10 mouse cellular contexts compared by ENCODE assay signal in the genomic region with DNA sequence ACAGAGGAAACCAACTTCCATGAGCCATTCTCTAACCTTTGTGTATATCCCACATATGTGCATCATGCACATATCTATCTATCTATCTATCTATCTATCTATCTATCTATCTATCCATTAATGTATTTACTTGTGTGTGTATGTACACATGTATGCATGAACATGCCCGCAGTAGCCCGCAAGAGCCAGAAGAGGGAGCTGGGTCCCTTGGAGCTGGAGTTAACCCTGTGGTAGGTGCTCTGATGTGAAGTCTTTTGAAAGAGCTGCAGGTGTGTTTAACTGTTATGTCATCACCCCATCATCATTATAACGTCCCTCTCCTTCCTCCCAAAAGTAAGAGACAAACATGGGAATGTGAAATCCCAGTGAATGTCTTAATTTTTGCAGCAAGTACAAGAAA.
DNase-seq lines count a peak whose midpoint lies in the region; ATAC-seq and TF ChIP-seq lines count a peak whose summit lies in the region.
"Had no signal": no experiment of that assay in that cellular context is flagged by ENCODE, and none has a peak within 500 bp of the region (broad histone marks: within the 10 kb centered on the region; RNA-seq: fewer than 3 reads in every experiment).

No protein-coding gene starts in this region.

- no peak for DNase-seq in forebrain, postnatal 0 days
- no peak for DNase-seq in liver, embryonic 14.5 days (ENCODE audit: low read depth in 3 of 3, low spot score in 3 of 3)
- peak; percentile 23 for DNase-seq in kidney, postnatal 10 days
- DNase-seq in forebrain, embryonic 14.5 days (ENCODE audit: low spot score): no peak
- DNase-seq: liver, embryonic 13.5 days had no signal

- no peak overlapping the region for H3K9ac ChIP-seq in forebrain, postnatal 0 days
- H3K9ac ChIP-seq in forebrain, embryonic 12.5 days: no peak overlapping the region
- H3K9ac ChIP-seq in liver, embryonic 14.5 days (replicated peaks): no peak overlapping the region
- H3K9ac ChIP-seq in liver, embryonic 12.5 days: no peak overlapping the region
- H3K9ac ChIP-seq in forebrain, embryonic 14.5 days (ENCODE audit: low read length): no peak overlapping the region
- H3K9ac ChIP-seq: liver, embryonic 13.5 days had no signal

- H3K4me3 ChIP-seq in forebrain, postnatal 0 days (ENCODE audit: low read depth, low read length): no peak overlapping the region
- no peak overlapping the region for H3K4me3 ChIP-seq in forebrain, embryonic 12.5 days (replicated peaks)
- no peak overlapping the region for H3K4me3 ChIP-seq in liver, embryonic 14.5 days (ENCODE audit: insufficient read depth in 1 of 2, low read depth in 2 of 2, low read length in 2 of 2)
- no peak overlapping the region for H3K4me3 ChIP-seq in liver, embryonic 12.5 days
- no peak overlapping the region for H3K4me3 ChIP-seq in E14TG2a.4 (replicated peaks; ENCODE audit: low read length)
- H3K4me3 ChIP-seq in forebrain, embryonic 14.5 days (ENCODE audit: low read depth, low read length): no peak overlapping the region
- H3K4me3 ChIP-seq: liver, embryonic 13.5 days had no signal

- no peaks in the 10 kb centered on the region for H3K4me1 ChIP-seq in forebrain, postnatal 0 days (ENCODE audit: insufficient read depth)
- no peaks in the 10 kb centered on the region for H3K4me1 ChIP-seq in forebrain, embryonic 12.5 days
- no peaks in the 10 kb centered on the region for H3K4me1 ChIP-seq in liver, embryonic 14.5 days (replicated peaks; ENCODE audit: control insufficient read depth in 2 of 2, insufficient read depth in 2 of 2, low read length in 1 of 2)
- no peaks in the 10 kb centered on the region for H3K4me1 ChIP-seq in liver, embryonic 12.5 days
- H3K4me1 ChIP-seq in E14TG2a.4 (replicated peaks; ENCODE audit: low read depth, low read length): no peaks in the 10 kb centered on the region
- no peaks in the 10 kb centered on the region for H3K4me1 ChIP-seq in forebrain, embryonic 14.5 days (ENCODE audit: control insufficient read depth, insufficient read depth, low read length)
- H3K4me1 ChIP-seq: liver, embryonic 13.5 days had no signal

- H3K36me3 ChIP-seq in forebrain, postnatal 0 days (ENCODE audit: insufficient read depth): no peaks in the 10 kb centered on the region
- no peaks in the 10 kb centered on the region for H3K36me3 ChIP-seq in forebrain, embryonic 12.5 days (replicated peaks)
- H3K36me3 ChIP-seq in liver, embryonic 14.5 days (replicated peaks; ENCODE audit: control insufficient read depth, insufficient read depth, low read depth): no peaks in the 10 kb centered on the region
- H3K36me3 ChIP-seq in liver, embryonic 12.5 days: no peaks in the 10 kb centered on the region
- no peaks in the 10 kb centered on the region for H3K36me3 ChIP-seq in E14TG2a.4 (ENCODE audit: insufficient read depth, low read length)
- no peaks in the 10 kb centered on the region for H3K36me3 ChIP-seq in forebrain, embryonic 14.5 days (ENCODE audit: control insufficient read depth, insufficient read depth, low read length)
- H3K36me3 ChIP-seq: liver, embryonic 13.5 days had no signal

- no peaks in the 10 kb centered on the region for H3K27me3 ChIP-seq in forebrain, postnatal 0 days (ENCODE audit: insufficient read depth, low read length)
- no peaks in the 10 kb centered on the region for H3K27me3 ChIP-seq in forebrain, embryonic 12.5 days
- H3K27me3 ChIP-seq in liver, embryonic 14.5 days (ENCODE audit: control insufficient read depth, insufficient read depth, low read length): no peaks in the 10 kb centered on the region; the same call in 1 of the 2 replicates
- H3K27me3 ChIP-seq in liver, embryonic 12.5 days (replicated peaks): peaks cover 39% of the 10 kb centered on the region
- H3K27me3 ChIP-seq in E14TG2a.4 (ENCODE audit: insufficient read depth, low read length): no peaks in the 10 kb centered on the region
- no peaks in the 10 kb centered on the region for H3K27me3 ChIP-seq in forebrain, embryonic 14.5 days (replicated peaks; ENCODE audit: control insufficient read depth, insufficient read depth, low read length)

- no peak overlapping the region for H3K27ac ChIP-seq in forebrain, postnatal 0 days (ENCODE audit: low read depth, low read length)
- no peak overlapping the region for H3K27ac ChIP-seq in forebrain, embryonic 12.5 days
- no peak overlapping the region for H3K27ac ChIP-seq in liver, embryonic 14.5 days
- no peak overlapping the region for H3K27ac ChIP-seq in liver, embryonic 12.5 days
- no peak overlapping the region for H3K27ac ChIP-seq in forebrain, embryonic 14.5 days (ENCODE audit: low read depth, low read length)
- H3K27ac ChIP-seq: liver, embryonic 13.5 days had no signal

- no peak for ATAC-seq in forebrain, postnatal 0 days
- ATAC-seq in forebrain, embryonic 12.5 days (ENCODE audit: low FRiP score): no peak
- no peak for ATAC-seq in liver, embryonic 14.5 days (ENCODE audit: insufficient read depth)
- ATAC-seq in liver, embryonic 12.5 days: no peak
- no peak for ATAC-seq in forebrain, embryonic 14.5 days
- ATAC-seq in inflammation-experienced regulatory T-cells, adult 6 months: no peak
- ATAC-seq: hindbrain, embryonic 16.5 days had no signal

- TF ChIP-seq EP300 in liver, embryonic 14.5 days (IDR thresholded peaks at IDR 0.05; ENCODE audit: low read depth): no peak

- no peak overlapping the region for H3K4me2 ChIP-seq in forebrain, postnatal 0 days (ENCODE audit: low read depth)
- H3K4me2 ChIP-seq in forebrain, embryonic 12.5 days: no peak overlapping the region
- no peak overlapping the region for H3K4me2 ChIP-seq in liver, embryonic 14.5 days (ENCODE audit: low read depth)
- H3K4me2 ChIP-seq in liver, embryonic 12.5 days: no peak overlapping the region
- H3K4me2 ChIP-seq in forebrain, embryonic 14.5 days (ENCODE audit: low read length): no peak overlapping the region
- H3K4me2 ChIP-seq: liver, embryonic 13.5 days had no signal

- 83% methylated on average over 3 of the region's 3 CpGs for WGBS in forebrain, postnatal 0 days
- 87% methylated on average over 3 of the region's 3 CpGs for WGBS in forebrain, embryonic 12.5 days
- WGBS in liver, embryonic 14.5 days (ENCODE audit: insufficient replicate concordance): 59% methylated on average over 3 of the region's 3 CpGs
- 69% methylated on average over 3 of the region's 3 CpGs for WGBS in liver, embryonic 12.5 days (ENCODE audit: insufficient replicate concordance)
- WGBS in forebrain, embryonic 14.5 days: 88% methylated on average over 3 of the region's 3 CpGs

- TF ChIP-seq CTCF in forebrain, postnatal 0 days (IDR thresholded peaks at IDR 0.05; ENCODE audit: low read depth): peak; percentile 49
- TF ChIP-seq CTCF in liver, embryonic 14.5 days (IDR thresholded peaks at IDR 0.05; ENCODE audit: low read depth): peak; percentile 54
- TF ChIP-seq CTCF in E14TG2a.4 (conservative IDR thresholded peaks at IDR 0.05; ENCODE audit: low read length): peak; percentile 57

- no peaks in the 10 kb centered on the region for H3K9me3 ChIP-seq in forebrain, postnatal 0 days (ENCODE audit: low read length)
- no peaks in the 10 kb centered on the region for H3K9me3 ChIP-seq in forebrain, embryonic 12.5 days
- H3K9me3 ChIP-seq in liver, embryonic 14.5 days (ENCODE audit: control insufficient read depth, low read length): no peaks in the 10 kb centered on the region
- H3K9me3 ChIP-seq in liver, embryonic 12.5 days (replicated peaks): no peaks in the 10 kb centered on the region
- H3K9me3 ChIP-seq in E14TG2a.4 (ENCODE audit: low read length): no peaks in the 10 kb centered on the region
- no peaks in the 10 kb centered on the region for H3K9me3 ChIP-seq in forebrain, embryonic 14.5 days (replicated peaks; ENCODE audit: control insufficient read depth, low read length)
- H3K9me3 ChIP-seq: liver, embryonic 13.5 days had no signal
